Mouse (Mus musculus): ENCODE data around the gene Akap8l. TPM values are rescaled to one million over a fixed set of nuclear protein-coding genes. Genes with fewer than 3 reads are reported as not detected.

The Akap8l gene
- polyA plus RNA-seq, 1 experiment, result 23.1 TPM

DNA sequence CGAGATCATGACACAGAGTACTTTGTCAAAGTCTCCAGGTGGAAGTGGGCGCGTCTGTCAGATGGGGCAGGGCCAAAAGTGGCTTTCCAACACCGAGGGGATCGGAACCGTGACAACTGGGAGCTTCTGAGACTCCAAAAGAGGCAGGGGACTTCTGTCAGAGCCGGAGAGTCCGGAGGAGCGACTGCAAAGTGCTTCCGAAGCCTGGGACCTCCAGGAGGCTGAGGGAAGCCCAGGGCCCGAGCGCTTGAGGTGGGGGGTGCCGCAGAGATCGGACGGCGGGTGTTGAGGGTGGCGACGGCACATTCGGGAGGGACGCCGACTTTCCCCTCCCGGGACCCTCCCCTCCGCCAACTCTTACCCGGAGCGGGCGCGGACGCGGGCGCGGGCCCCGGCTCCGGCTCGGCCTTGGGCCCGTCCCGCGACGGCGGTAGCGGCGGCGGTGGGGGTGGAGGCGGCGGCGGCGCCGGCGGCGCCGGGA lies 13.5 kb upstream of the Akap8l start:
- Histone ChIP-seq H3K4me3 (replicated peaks) (peak overlapping the region; percentile 77), H3K36me3 (ENCODE audit: control insufficient read depth) (peaks cover 48% of the 10 kb centered on the region), H3K4me1 (ENCODE audit: control insufficient read depth) (peaks cover 47% of the 10 kb centered on the region), H3K27me3 (ENCODE audit: control insufficient read depth) (no peaks in the 10 kb centered on the region), H3K9me3 (ENCODE audit: control insufficient read depth, low read length) (no peaks in the 10 kb centered on the region)
- no peak for TF ChIP-seq GATA1 (IDR thresholded peaks at IDR 0.05; ENCODE audit: low read length)
- no peak for TF ChIP-seq TAL1 (IDR thresholded peaks at IDR 0.05; ENCODE audit: low read length)

DNA sequence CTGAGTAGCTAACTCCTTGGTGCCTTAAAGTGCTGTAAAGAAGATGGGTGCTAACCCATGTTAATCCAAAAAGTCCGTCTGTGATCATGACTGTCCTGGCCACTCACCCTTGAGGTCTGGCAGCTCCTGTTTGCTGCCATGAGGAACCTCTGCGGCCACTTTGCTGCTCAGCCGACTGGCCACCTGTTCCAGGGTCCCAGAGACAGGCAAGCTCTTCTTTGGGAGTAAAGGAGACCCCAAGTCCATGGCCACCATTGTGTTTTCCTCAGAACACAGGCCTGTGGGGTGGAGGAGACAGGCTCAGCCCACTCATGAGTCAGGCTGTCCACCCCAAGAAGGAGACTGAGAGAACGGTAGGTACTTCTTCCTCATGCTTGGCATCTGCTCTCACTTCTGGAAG lies 12.3 kb upstream of the Akap8l start:
- H3K27me3 ChIP-seq (ENCODE audit: control insufficient read depth), result no peaks in the 10 kb centered on the region
- peak overlapping the region; percentile 77 for H3K4me3 ChIP-seq (replicated peaks)
- H3K9me3 ChIP-seq (ENCODE audit: control insufficient read depth, low read length), result no peaks in the 10 kb centered on the region
- TF ChIP-seq TAL1 (IDR thresholded peaks at IDR 0.05; ENCODE audit: low read length), result no peak
- TF ChIP-seq GATA1 (IDR thresholded peaks at IDR 0.05; ENCODE audit: low read length), result no peak
- H3K4me1 ChIP-seq (ENCODE audit: control insufficient read depth), result peaks cover 44% of the 10 kb centered on the region
- peaks cover 55% of the 10 kb centered on the region for H3K36me3 ChIP-seq (ENCODE audit: control insufficient read depth)

DNA sequence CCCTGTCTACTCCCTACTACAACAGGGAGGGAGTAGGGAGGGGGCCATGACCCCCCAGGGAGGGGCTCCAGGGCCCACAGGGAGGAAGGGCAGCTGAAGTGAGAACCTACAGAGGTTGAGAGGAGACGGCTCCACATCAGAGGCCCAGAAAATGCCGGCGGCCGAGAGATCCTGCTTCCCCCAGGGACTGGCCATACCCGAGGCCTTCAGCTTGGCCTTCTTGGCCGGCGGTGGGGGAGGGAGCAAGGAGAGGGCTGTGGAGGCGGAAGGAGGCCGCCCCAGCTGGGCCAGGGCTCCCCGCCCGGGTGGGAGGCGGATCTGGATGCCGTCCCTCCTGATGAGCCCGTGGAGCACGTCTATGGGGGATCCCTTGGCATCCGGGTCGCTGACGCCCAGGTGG lies 9.5 kb upstream of the Akap8l start:
- Histone ChIP-seq H3K4me3 (replicated peaks) (no peak overlapping the region), H3K36me3 (ENCODE audit: control insufficient read depth) (peaks cover 81% of the 10 kb centered on the region), H3K4me1 (ENCODE audit: control insufficient read depth) (peaks cover 32% of the 10 kb centered on the region), H3K27me3 (ENCODE audit: control insufficient read depth) (no peaks in the 10 kb centered on the region), H3K9me3 (ENCODE audit: control insufficient read depth, low read length) (no peaks in the 10 kb centered on the region)
- no peak for TF ChIP-seq TAL1 (IDR thresholded peaks at IDR 0.05; ENCODE audit: low read length)
- TF ChIP-seq GATA1 (IDR thresholded peaks at IDR 0.05; ENCODE audit: low read length), result no peak

DNA sequence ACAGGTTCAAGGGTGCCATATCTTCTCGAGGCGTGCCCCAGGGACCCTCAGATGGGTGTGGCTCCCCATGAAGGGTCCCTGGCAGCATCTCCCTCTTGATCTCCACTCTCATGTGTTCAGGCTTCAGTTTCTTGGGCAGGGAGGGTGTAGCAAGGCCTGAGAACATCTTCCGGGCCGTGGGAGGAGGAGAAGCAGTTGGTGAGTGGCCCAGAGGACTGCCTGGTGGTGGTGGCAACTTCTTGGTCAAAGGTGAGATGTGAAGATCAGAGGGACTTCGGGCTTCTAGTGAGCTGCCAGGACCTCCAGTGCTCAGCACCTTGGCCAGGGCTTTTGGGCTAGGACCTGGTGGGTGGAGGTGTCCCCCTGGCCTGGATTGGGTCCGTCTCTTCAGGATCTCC lies 8.5 kb upstream of the Akap8l start:
- Histone ChIP-seq H3K36me3 (ENCODE audit: control insufficient read depth) (peaks cover 89% of the 10 kb centered on the region), H3K9me3 (ENCODE audit: control insufficient read depth, low read length) (no peaks in the 10 kb centered on the region), H3K4me1 (ENCODE audit: control insufficient read depth) (peaks cover 25% of the 10 kb centered on the region), H3K4me3 (replicated peaks) (no peak overlapping the region), H3K27me3 (ENCODE audit: control insufficient read depth) (no peaks in the 10 kb centered on the region)
- TF ChIP-seq GATA1 (IDR thresholded peaks at IDR 0.05; ENCODE audit: low read length) (no peak), TAL1 (IDR thresholded peaks at IDR 0.05; ENCODE audit: low read length) (no peak)

DNA sequence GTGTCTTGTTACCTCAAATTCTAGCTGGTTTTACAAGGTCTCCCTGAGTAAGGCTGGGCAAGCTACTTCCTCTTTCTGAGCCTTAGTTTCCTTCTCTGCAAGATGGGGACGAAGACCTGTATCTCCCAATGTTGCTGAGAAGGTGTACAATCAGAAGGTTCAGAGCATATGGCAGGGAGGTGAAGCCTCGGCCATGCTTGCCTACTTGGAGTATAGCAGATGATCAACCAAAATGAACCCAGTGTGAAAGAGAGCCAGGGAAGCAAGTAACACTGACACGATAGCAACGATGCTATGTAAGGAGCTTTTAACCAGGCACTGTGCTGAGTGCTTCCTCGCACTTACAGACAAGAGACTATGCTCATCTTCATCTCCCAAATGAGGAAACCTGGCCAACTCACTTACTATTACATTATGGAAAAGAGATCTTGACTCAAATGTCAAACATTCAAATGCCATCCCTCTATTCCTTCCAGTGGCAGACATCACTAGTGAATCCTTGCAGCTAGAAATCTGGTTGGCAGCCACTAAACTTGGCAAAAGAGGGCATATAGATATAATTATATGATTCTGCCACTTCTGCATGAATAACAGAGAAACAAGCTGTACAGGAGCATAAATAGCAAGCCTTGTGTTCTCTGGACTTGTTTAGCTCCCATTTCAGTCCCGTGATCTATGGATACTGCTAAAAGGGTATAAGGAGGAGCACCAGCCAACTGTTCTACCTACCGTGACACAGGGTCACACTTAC lies 8.0 kb upstream of the Akap8l start:
- Histone ChIP-seq H3K27me3 (ENCODE audit: control insufficient read depth) (no peaks in the 10 kb centered on the region), H3K4me3 (replicated peaks) (no peak overlapping the region), H3K9me3 (ENCODE audit: control insufficient read depth, low read length) (no peaks in the 10 kb centered on the region), H3K36me3 (ENCODE audit: control insufficient read depth) (peaks cover 94% of the 10 kb centered on the region), H3K4me1 (ENCODE audit: control insufficient read depth) (peaks cover 20% of the 10 kb centered on the region)
- TF ChIP-seq TAL1 (IDR thresholded peaks at IDR 0.05; ENCODE audit: low read length) (no peak), GATA1 (IDR thresholded peaks at IDR 0.05; ENCODE audit: low read length) (no peak)

DNA sequence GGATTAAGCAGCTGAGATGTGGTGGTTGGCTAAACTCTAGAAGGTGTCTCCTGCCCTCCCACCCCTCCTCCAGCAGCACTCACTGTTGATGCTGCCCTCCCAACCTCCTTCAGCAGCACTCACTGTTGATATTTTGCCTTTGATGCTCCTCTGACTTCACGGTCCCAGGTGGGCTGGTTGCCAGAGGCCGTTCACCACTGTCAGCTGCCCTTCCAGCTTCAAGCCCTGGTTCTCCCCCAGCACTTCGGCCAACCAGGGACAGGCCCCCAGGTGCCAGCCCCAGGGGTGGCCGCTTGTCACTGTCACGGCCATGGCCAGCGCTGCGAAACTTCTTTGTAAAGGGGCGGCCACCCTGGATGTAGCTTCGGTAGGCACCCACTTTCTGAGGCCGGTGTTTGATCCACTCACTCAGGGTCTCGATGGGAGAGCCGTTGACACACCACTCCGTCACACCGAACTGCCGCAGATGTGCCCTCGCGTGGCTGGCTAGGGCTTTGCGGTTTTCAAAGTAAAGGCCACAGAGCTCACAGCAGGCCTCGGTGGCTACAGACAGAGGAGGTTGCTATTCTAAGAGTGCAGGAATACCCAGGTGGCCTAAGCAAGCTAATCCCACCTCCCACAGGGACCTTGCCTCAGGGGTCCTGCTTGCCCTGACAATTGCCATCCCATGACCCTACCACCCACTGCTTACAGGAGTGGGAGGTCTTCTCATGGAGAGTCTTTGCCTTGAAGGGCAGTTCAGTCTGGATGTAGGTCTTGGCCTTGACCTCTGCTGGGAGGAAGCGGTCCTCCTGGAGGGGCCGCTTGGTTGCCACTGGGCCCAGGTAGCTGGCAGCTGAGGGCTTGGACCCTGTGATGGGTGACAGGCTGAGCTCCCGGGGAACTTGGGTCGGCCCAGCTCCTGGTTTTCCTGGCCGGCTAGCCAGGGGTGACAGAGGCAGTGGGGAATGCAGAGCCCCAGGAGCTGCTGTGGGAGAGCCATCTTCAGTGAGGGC lies 6.7 kb upstream of the Akap8l start:
- H3K36me3 ChIP-seq (ENCODE audit: control insufficient read depth), result peaks cover 87% of the 10 kb centered on the region
- H3K4me1 ChIP-seq (ENCODE audit: control insufficient read depth), result peaks cover 13% of the 10 kb centered on the region
- no peaks in the 10 kb centered on the region for H3K27me3 ChIP-seq (ENCODE audit: control insufficient read depth)
- H3K4me3 ChIP-seq (replicated peaks), result no peak overlapping the region
- no peaks in the 10 kb centered on the region for H3K9me3 ChIP-seq (ENCODE audit: control insufficient read depth, low read length)
- no peak for TF ChIP-seq GATA1 (IDR thresholded peaks at IDR 0.05; ENCODE audit: low read length)
- TF ChIP-seq TAL1 (IDR thresholded peaks at IDR 0.05; ENCODE audit: low read length), result no peak

DNA sequence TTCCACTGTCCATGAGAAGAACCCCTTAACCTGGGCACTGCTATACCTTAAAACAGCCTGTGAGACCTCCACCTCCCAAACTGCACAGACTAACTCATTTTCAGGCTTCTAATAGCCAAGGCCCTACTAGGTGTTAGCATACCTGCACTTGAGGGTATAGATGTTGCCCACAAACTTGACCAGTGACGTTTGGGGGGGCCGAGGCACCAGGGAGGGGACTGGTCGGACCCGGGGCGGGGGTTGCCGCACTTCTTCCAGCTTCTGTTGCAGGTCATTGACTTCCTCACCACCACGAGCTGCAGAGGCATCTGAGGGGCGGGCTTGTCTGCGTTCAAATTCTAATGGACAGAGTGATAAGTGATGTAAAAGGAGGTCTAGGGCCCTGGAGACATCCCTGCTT lies 5.9 kb upstream of the Akap8l start:
- TF ChIP-seq GATA1 (IDR thresholded peaks at IDR 0.05; ENCODE audit: low read length), result no peak
- TF ChIP-seq TAL1 (IDR thresholded peaks at IDR 0.05; ENCODE audit: low read length), result no peak
- Histone ChIP-seq H3K27me3 (ENCODE audit: control insufficient read depth) (no peaks in the 10 kb centered on the region), H3K4me3 (replicated peaks) (no peak overlapping the region), H3K36me3 (ENCODE audit: control insufficient read depth) (peaks cover 79% of the 10 kb centered on the region), H3K9me3 (ENCODE audit: control insufficient read depth, low read length) (no peaks in the 10 kb centered on the region), H3K4me1 (ENCODE audit: control insufficient read depth) (peaks cover 17% of the 10 kb centered on the region)

DNA sequence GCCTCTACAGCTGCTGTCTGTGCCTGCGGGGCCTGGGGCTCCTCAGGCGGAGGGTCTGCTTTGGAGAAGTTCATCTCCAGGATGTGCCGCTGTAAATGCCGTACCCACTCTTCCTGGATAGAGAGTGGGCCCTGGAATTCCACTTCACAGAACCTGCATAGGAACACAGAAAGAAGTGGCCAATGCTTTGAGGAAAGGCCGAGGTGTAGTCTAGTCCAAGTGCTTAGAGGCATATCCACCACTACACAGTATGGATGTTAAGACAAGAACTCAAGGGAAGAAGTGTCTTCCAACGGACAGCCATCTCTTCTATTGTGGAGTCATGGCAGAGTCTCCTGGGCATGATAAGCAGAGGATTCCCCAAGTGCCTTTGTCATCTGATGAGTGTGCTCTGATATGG lies 4.6 kb upstream of the Akap8l start:
- Histone ChIP-seq H3K4me3 (replicated peaks) (no peak overlapping the region), H3K36me3 (ENCODE audit: control insufficient read depth) (peaks cover 67% of the 10 kb centered on the region), H3K9me3 (ENCODE audit: control insufficient read depth, low read length) (no peaks in the 10 kb centered on the region), H3K27me3 (ENCODE audit: control insufficient read depth) (no peaks in the 10 kb centered on the region), H3K4me1 (ENCODE audit: control insufficient read depth) (peaks cover 22% of the 10 kb centered on the region)
- TF ChIP-seq GATA1 (IDR thresholded peaks at IDR 0.05; ENCODE audit: low read length), result no peak
- no peak for TF ChIP-seq TAL1 (IDR thresholded peaks at IDR 0.05; ENCODE audit: low read length)

DNA sequence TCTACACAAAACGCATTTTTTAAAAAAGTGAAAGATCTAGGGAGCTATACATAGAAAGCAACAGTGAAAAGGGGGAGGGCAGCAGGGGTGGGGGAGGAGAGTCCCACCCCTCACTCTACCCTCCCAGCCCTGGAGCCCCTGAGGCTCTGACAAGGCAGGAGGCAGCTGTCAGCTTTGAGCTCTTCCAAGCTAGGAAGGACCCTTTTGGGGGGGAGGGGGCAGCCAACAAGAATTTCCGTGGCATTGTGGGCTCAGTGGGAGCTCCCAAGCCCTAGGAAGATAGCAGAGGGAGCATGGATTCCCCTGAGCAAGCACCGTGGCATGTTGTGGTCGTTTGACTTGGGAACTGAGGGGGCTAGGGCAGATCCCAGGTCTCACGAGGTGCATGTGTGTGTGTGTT lies 3.8 kb upstream of the Akap8l start:
- no peak for TF ChIP-seq TAL1 (IDR thresholded peaks at IDR 0.05; ENCODE audit: low read length)
- TF ChIP-seq GATA1 (IDR thresholded peaks at IDR 0.05; ENCODE audit: low read length), result no peak
- no peaks in the 10 kb centered on the region for H3K9me3 ChIP-seq (ENCODE audit: control insufficient read depth, low read length)
- peaks cover 58% of the 10 kb centered on the region for H3K36me3 ChIP-seq (ENCODE audit: control insufficient read depth)
- no peaks in the 10 kb centered on the region for H3K27me3 ChIP-seq (ENCODE audit: control insufficient read depth)
- peaks cover 30% of the 10 kb centered on the region for H3K4me1 ChIP-seq (ENCODE audit: control insufficient read depth)
- no peak overlapping the region for H3K4me3 ChIP-seq (replicated peaks)

All from erythroblast, embryonic 14.5 days (primary cell).